Mouse (Mus musculus) intestine, embryonic 15.5 days (tissue): ENCODE results near the gene Gm10945. TPM values are rescaled to one million over a fixed set of nuclear protein-coding genes. Genes with fewer than 3 reads are reported as not detected.

Experiments used
- ATAC-seq: fragments of 200-750 bp; cut with Nextera tagmentation; 2 replicates; pipeline ENCODE4 v1.8.0; 2017; ENCODE audit warnings: moderate TSS enrichment, moderate library complexity
- H3K27ac ChIP-seq: fragments of 300-500 bp; sonication (generic); 2 replicates; pipeline ENCODE4 v1.5.1; 2015; ENCODE audit warnings: mild to moderate bottlenecking, inconsistent platforms
- H3K27me3 ChIP-seq: fragments of 300-500 bp; sonication (generic); replicated peaks from 2 replicates; pipeline ENCODE4 v1.6.1; 2015; ENCODE audit warnings: inconsistent platforms
- H3K36me3 ChIP-seq: fragments of 300-500 bp; sonication (generic); 2 replicates; pipeline ENCODE4 v1.6.1; 2015; ENCODE audit warnings: inconsistent platforms
- H3K4me1 ChIP-seq: fragments of 300-500 bp; sonication (generic); replicated peaks from 2 replicates; pipeline ENCODE4 v1.6.1; 2015; ENCODE audit warnings: inconsistent platforms
- H3K4me2 ChIP-seq: fragments of 300-500 bp; sonication (generic); replicated peaks from 2 replicates; pipeline ENCODE4 v1.6.1; 2015; ENCODE audit warnings: mild to moderate bottlenecking, inconsistent platforms
- H3K4me3 ChIP-seq: fragments of 300-500 bp; sonication (generic); replicated peaks from 2 replicates; pipeline ENCODE4 v1.5.1; 2015; ENCODE audit warnings: inconsistent platforms
- H3K9ac ChIP-seq: fragments of 300-500 bp; sonication (generic); 2 replicates; pipeline ENCODE4 v1.6.1; 2015; ENCODE audit warnings: inconsistent platforms
- H3K9me3 ChIP-seq: fragments of 300-500 bp; sonication (generic); 2 replicates; pipeline ENCODE4 v1.6.1; 2016; ENCODE audit warnings: inconsistent platforms
- WGBS: fragments of 180-500 bp; shearing (Covaris S2); methylation state at CpG from one replicate; pipeline ENCODE4 v1.1.7; 2015; 5-methylcytosine and 5-hydroxymethylcytosine counted together
- polyA plus RNA-seq: library from polyadenylated mRNA; unstranded; fragments of >200 nt; fragmentation: Nextera tagmentation; extraction: Ambion mirVana; gene quantifications from 2 replicates; pipeline ENCODE4 v1.2.1, GENCODE M21; 2015

Gene Gm10945
- not detected in 2 replicates for polyA plus RNA-seq

GRCm38 (mm10) chr10:6761287-6761811 lies at the start of gene Gm10945:
Gene Gm10945, minus strand, starts transcription at chr10:6761761.
- Histone ChIP-seq H3K27ac (no peak within 1 kb of the TSS), H3K9me3 (no peaks in the 10 kb centered on the region), H3K9ac (no peak within 1 kb of the TSS), H3K4me1 (no peaks in the 10 kb centered on the region), H3K4me3 (no peak within 1 kb of the TSS), H3K36me3 (no peaks in the 10 kb centered on the region), H3K27me3 (no peaks in the 10 kb centered on the region), H3K4me2 (no peak within 1 kb of the TSS)
- no peak for ATAC-seq
- WGBS = 94% methylated on average over 2 of the region's 2 CpGs

GRCm38 (mm10) chr10:6790226-6790625 lies 28.7 kb upstream of the Gm10945 start:
- Histone ChIP-seq H3K4me1 (no peaks in the 10 kb centered on the region), H3K27ac (no peak overlapping the region), H3K36me3 (no peaks in the 10 kb centered on the region), H3K4me2 (no peak overlapping the region), H3K27me3 (0 out of 2 replicates have a peak, but pooled peaks cover 3% of the 10 kb centered on the region), H3K9ac (no peak overlapping the region), H3K4me3 (no peak overlapping the region), H3K9me3 (no peaks in the 10 kb centered on the region)
- ATAC-seq = no peak

- no peak overlapping the region for H3K4me2 ChIP-seq
- H3K9me3 ChIP-seq = no peaks in the 10 kb centered on the region
- no peak overlapping the region for H3K27ac ChIP-seq
- peak; percentile 58; the same call in 1 of the 2 replicates for ATAC-seq
- H3K9ac ChIP-seq = no peak overlapping the region
- no peak overlapping the region for H3K4me3 ChIP-seq
- 0 out of 2 replicates have a peak, but pooled peaks cover 3% of the 10 kb centered on the region for H3K27me3 ChIP-seq
- no peaks in the 10 kb centered on the region for H3K36me3 ChIP-seq
- no peaks in the 10 kb centered on the region for H3K4me1 ChIP-seq
- 5% methylated on average over 25 of the region's 25 CpGs for WGBS
These were observed 27.1 kb upstream of the Gm10945 start for GRCm38 (mm10) chr10:6788517-6789237.

- no peak within 1 kb of the TSS for H3K4me2 ChIP-seq
- H3K9me3 ChIP-seq = no peaks in the 10 kb centered on the region
- H3K4me3 ChIP-seq = no peak within 1 kb of the TSS
- H3K27me3 ChIP-seq = no peaks in the 10 kb centered on the region
- 84% methylated on average over 3 of the region's 3 CpGs for WGBS
- H3K27ac ChIP-seq = no peak within 1 kb of the TSS
- no peak for ATAC-seq
- H3K9ac ChIP-seq = no peak within 1 kb of the TSS
- H3K36me3 ChIP-seq = no peaks in the 10 kb centered on the region
- H3K4me1 ChIP-seq = no peaks in the 10 kb centered on the region
These were observed 3.4 kb downstream of the Gm10945 start, which contains the start of gene Oprm1 for GRCm38 (mm10) chr10:6758206-6758605. Gene Oprm1, plus strand, starts transcription at chr10:6758506.

- Histone ChIP-seq H3K9ac (no peak overlapping the region), H3K4me1 (no peaks in the 10 kb centered on the region), H3K4me3 (no peak overlapping the region), H3K36me3 (no peaks in the 10 kb centered on the region), H3K4me2 (no peak overlapping the region), H3K27ac (no peak overlapping the region), H3K27me3 (no peaks in the 10 kb centered on the region), H3K9me3 (no peaks in the 10 kb centered on the region)
- no peak for ATAC-seq
- WGBS = 88% methylated on average over 5 of the region's 5 CpGs
These were observed 8.2 kb downstream of the Gm10945 start for GRCm38 (mm10) chr10:6753375-6753774.

- Histone ChIP-seq H3K36me3 (no peaks in the 10 kb centered on the region), H3K27me3 (no peaks in the 10 kb centered on the region), H3K27ac (no peak overlapping the region), H3K4me3 (no peak overlapping the region), H3K9ac (no peak overlapping the region), H3K9me3 (no peaks in the 10 kb centered on the region), H3K4me1 (no peaks in the 10 kb centered on the region), H3K4me2 (no peak overlapping the region)
- 89% methylated on average over 3 of the region's 3 CpGs for WGBS
- ATAC-seq = no peak
These were observed 33.1 kb downstream of the Gm10945 start for GRCm38 (mm10) chr10:6728469-6728868.

- no peaks in the 10 kb centered on the region for H3K9me3 ChIP-seq
- no peak overlapping the region for H3K27ac ChIP-seq
- H3K36me3 ChIP-seq = no peaks in the 10 kb centered on the region
- H3K4me3 ChIP-seq = no peak overlapping the region
- no peaks in the 10 kb centered on the region for H3K4me1 ChIP-seq
- no peak for ATAC-seq
- no peak overlapping the region for H3K4me2 ChIP-seq
- H3K9ac ChIP-seq = no peak overlapping the region
- 77% methylated on average over 1 of the region's 1 CpGs for WGBS
- H3K27me3 ChIP-seq = no peaks in the 10 kb centered on the region
These were observed 37.8 kb downstream of the Gm10945 start for GRCm38 (mm10) chr10:6723765-6724164.

GRCm38 (mm10) chr10:6717181-6717948 lies 44.2 kb downstream of the Gm10945 start:
- ATAC-seq = no peak
- Histone ChIP-seq H3K4me3 (no peak overlapping the region), H3K36me3 (no peaks in the 10 kb centered on the region), H3K27me3 (no peaks in the 10 kb centered on the region), H3K4me2 (no peak overlapping the region), H3K9me3 (no peaks in the 10 kb centered on the region), H3K4me1 (no peaks in the 10 kb centered on the region), H3K27ac (no peak overlapping the region), H3K9ac (no peak overlapping the region)
- WGBS = 74% methylated on average over 4 of the region's 4 CpGs

GRCm38 (mm10) chr10:6705226-6705885 lies 56.2 kb downstream of the Gm10945 start:
- no peak for ATAC-seq
- Histone ChIP-seq H3K36me3 (no peaks in the 10 kb centered on the region), H3K4me2 (no peak overlapping the region), H3K9ac (no peak overlapping the region), H3K27ac (no peak overlapping the region), H3K4me1 (no peaks in the 10 kb centered on the region), H3K27me3 (no peaks in the 10 kb centered on the region), H3K9me3 (no peaks in the 10 kb centered on the region), H3K4me3 (no peak overlapping the region)
- WGBS = 92% methylated on average over 1 of the region's 1 CpGs

- no peak for ATAC-seq
- H3K27ac ChIP-seq = no peak overlapping the region
- no peaks in the 10 kb centered on the region for H3K9me3 ChIP-seq
- peak overlapping the region; percentile 14; the same call in 1 of the 2 replicates for H3K4me2 ChIP-seq
- H3K27me3 ChIP-seq = no peaks in the 10 kb centered on the region
- no peaks in the 10 kb centered on the region for H3K4me1 ChIP-seq
- no peak overlapping the region for H3K9ac ChIP-seq
- H3K36me3 ChIP-seq = no peaks in the 10 kb centered on the region
- H3K4me3 ChIP-seq = no peak overlapping the region
- 52% methylated on average over 13 of the region's 13 CpGs for WGBS
These were observed 67.2 kb downstream of the Gm10945 start for GRCm38 (mm10) chr10:6694218-6694850.
